ENCODE assay signal across 8 mouse cellular contexts in genomic region chr7:127967004-127967921, GRCm38 (mm10). TPM values are rescaled to one million over a fixed set of nuclear protein-coding genes. Genes with fewer than 3 reads are reported as not detected.
DNase-seq lines count a peak whose midpoint lies in the region; ATAC-seq and TF ChIP-seq lines count a peak whose summit lies in the region.

Fus (plus strand) TSS chr7:127967457.

- peak; percentile 40 for TF ChIP-seq CTCF in liver, embryonic 14.5 days (IDR thresholded peaks at IDR 0.05; ENCODE audit: low read depth)
- peak; percentile 50 for TF ChIP-seq CTCF in stomach, postnatal 0 days (IDR thresholded peaks at IDR 0.05; ENCODE audit: low read depth)

- WGBS in forebrain, embryonic 10.5 days, result under 1% methylated on average over 89 of the region's 92 CpGs
- WGBS in heart, embryonic 15.5 days, result under 1% methylated on average over 91 of the region's 92 CpGs
- WGBS in liver, embryonic 14.5 days (ENCODE audit: insufficient replicate concordance), result under 1% methylated on average over 89 of the region's 92 CpGs
- under 1% methylated on average over 81 of the region's 92 CpGs for WGBS in neural tube, embryonic 11.5 days
- under 1% methylated on average over 91 of the region's 92 CpGs for WGBS in stomach, postnatal 0 days

- peak; percentile 89 for DNase-seq in c-Kit-negative CD71-positive TER-119-positive erythroid progenitor cells, embryonic 14.5 days (ENCODE audit: low read depth, low spot score)
- peak; percentile 95 for DNase-seq in forebrain, embryonic 10.5 days (ENCODE audit: extremely low spot score, low spot score)
- peak; percentile 93 to 96 for DNase-seq in kidney, postnatal 25 days
- DNase-seq in liver, embryonic 14.5 days (ENCODE audit: low read depth in 3 of 3, low spot score in 3 of 3), result peak; percentile 85 to 87 (median 87)
- DNase-seq in neural tube, embryonic 11.5 days (ENCODE audit: low spot score), result peak; percentile 95
- peak; percentile 94 for DNase-seq in stomach, postnatal 0 days (ENCODE audit: low spot score)

- TF ChIP-seq EP300 in liver, embryonic 14.5 days (IDR thresholded peaks at IDR 0.05; ENCODE audit: low read depth), result peak; percentile 65
- peak; percentile 94 for TF ChIP-seq EP300 in stomach, postnatal 0 days (optimal IDR thresholded peaks at IDR 0.05)

- H3K4me2 ChIP-seq in heart, embryonic 15.5 days, result peak within 1 kb of the TSS; percentile 71
- peak within 1 kb of the TSS; percentile 96 for H3K4me2 ChIP-seq in liver, embryonic 14.5 days (ENCODE audit: low read depth)
- H3K4me2 ChIP-seq in neural tube, embryonic 11.5 days (ENCODE audit: low read depth), result peak within 1 kb of the TSS; percentile 95
- H3K4me2 ChIP-seq in stomach, postnatal 0 days (replicated peaks; ENCODE audit: low read depth), result peak within 1 kb of the TSS; percentile 74

- peak within 1 kb of the TSS; percentile 95 for H3K9ac ChIP-seq in heart, embryonic 15.5 days
- peak within 1 kb of the TSS; percentile 84 for H3K9ac ChIP-seq in liver, embryonic 14.5 days (replicated peaks)
- peak within 1 kb of the TSS; percentile 100 for H3K9ac ChIP-seq in neural tube, embryonic 11.5 days (ENCODE audit: low read length)
- H3K9ac ChIP-seq in stomach, postnatal 0 days (ENCODE audit: low read length), result peak within 1 kb of the TSS; percentile 99

- H3K36me3 ChIP-seq in forebrain, embryonic 10.5 days (replicated peaks), result peaks cover 34% of the 10 kb centered on the region
- peaks cover 23% of the 10 kb centered on the region for H3K36me3 ChIP-seq in heart, embryonic 15.5 days
- peaks cover 28% of the 10 kb centered on the region for H3K36me3 ChIP-seq in liver, embryonic 14.5 days (replicated peaks; ENCODE audit: control insufficient read depth, insufficient read depth, low read depth)
- peaks cover 12% of the 10 kb centered on the region for H3K36me3 ChIP-seq in neural tube, embryonic 11.5 days (ENCODE audit: control insufficient read depth, insufficient read depth, low read length)
- peaks cover 9% of the 10 kb centered on the region for H3K36me3 ChIP-seq in stomach, postnatal 0 days (ENCODE audit: control insufficient read depth, insufficient read depth, low read length)

- peak within 1 kb of the TSS; percentile 96 for H3K4me3 ChIP-seq in forebrain, embryonic 10.5 days
- H3K4me3 ChIP-seq in heart, embryonic 15.5 days, result peak within 1 kb of the TSS; percentile 94
- H3K4me3 ChIP-seq in liver, embryonic 14.5 days (ENCODE audit: insufficient read depth in 1 of 2, low read depth in 2 of 2, low read length in 2 of 2), result peak within 1 kb of the TSS; percentile 86 to 95
- peak within 1 kb of the TSS; percentile 88 for H3K4me3 ChIP-seq in neural tube, embryonic 11.5 days (ENCODE audit: low read depth, low read length)
- peak within 1 kb of the TSS; percentile 98 for H3K4me3 ChIP-seq in stomach, postnatal 0 days (ENCODE audit: low read depth, low read length)

- H3K27ac ChIP-seq in forebrain, embryonic 10.5 days, result peak within 1 kb of the TSS; percentile 100
- peak within 1 kb of the TSS; percentile 96 for H3K27ac ChIP-seq in heart, embryonic 15.5 days
- H3K27ac ChIP-seq in liver, embryonic 14.5 days, result peak within 1 kb of the TSS; percentile 82
- peak within 1 kb of the TSS; percentile 89 for H3K27ac ChIP-seq in neural tube, embryonic 11.5 days (ENCODE audit: low read depth, low read length)
- H3K27ac ChIP-seq in stomach, postnatal 0 days (replicated peaks), result peak within 1 kb of the TSS; percentile 97

- ATAC-seq in CD4-positive, CD25-positive, alpha-beta regulatory T cell, adult 4 months, result peak; percentile 82
- ATAC-seq in heart, embryonic 15.5 days (replicated peaks; ENCODE audit: insufficient number of reproducible peaks, insufficient read depth, low FRiP score, low read depth), result peak; percentile 90
- ATAC-seq in liver, embryonic 14.5 days (ENCODE audit: insufficient read depth), result peak; percentile 92
- ATAC-seq in neural tube, embryonic 11.5 days (ENCODE audit: insufficient read depth, low FRiP score, low TSS enrichment), result peak; percentile 95
- peak; percentile 95 for ATAC-seq in stomach, postnatal 0 days (ENCODE audit: low FRiP score, low TSS enrichment)

- peaks cover 24% of the 10 kb centered on the region for H3K4me1 ChIP-seq in forebrain, embryonic 10.5 days
- peaks cover 18% of the 10 kb centered on the region for H3K4me1 ChIP-seq in heart, embryonic 15.5 days (replicated peaks)
- H3K4me1 ChIP-seq in liver, embryonic 14.5 days (replicated peaks; ENCODE audit: control insufficient read depth in 2 of 2, insufficient read depth in 2 of 2, low read length in 1 of 2), result peaks cover 9 to 10% of the 10 kb centered on the region in 2 experiments
- peaks cover 9% of the 10 kb centered on the region; the same call in 1 of the 2 replicates for H3K4me1 ChIP-seq in neural tube, embryonic 11.5 days (ENCODE audit: control insufficient read depth, insufficient read depth, low read length)
- no peaks in the 10 kb centered on the region for H3K4me1 ChIP-seq in stomach, postnatal 0 days (replicated peaks; ENCODE audit: control insufficient read depth, insufficient read depth)

- H3K9me3 ChIP-seq in forebrain, embryonic 10.5 days, result no peaks in the 10 kb centered on the region
- no peaks in the 10 kb centered on the region for H3K9me3 ChIP-seq in heart, embryonic 15.5 days (replicated peaks)
- no peaks in the 10 kb centered on the region for H3K9me3 ChIP-seq in liver, embryonic 14.5 days (ENCODE audit: control insufficient read depth, low read length)
- no peaks in the 10 kb centered on the region for H3K9me3 ChIP-seq in neural tube, embryonic 11.5 days (ENCODE audit: control insufficient read depth, low read length)
- H3K9me3 ChIP-seq in stomach, postnatal 0 days (ENCODE audit: control insufficient read depth, low read length), result no peaks in the 10 kb centered on the region

- H3K27me3 ChIP-seq in forebrain, embryonic 10.5 days (ENCODE audit: poor library complexity, severe bottlenecking), result no peaks in the 10 kb centered on the region
- no peaks in the 10 kb centered on the region for H3K27me3 ChIP-seq in heart, embryonic 15.5 days
- no peaks in the 10 kb centered on the region for H3K27me3 ChIP-seq in liver, embryonic 14.5 days (ENCODE audit: control insufficient read depth, insufficient read depth, low read length)
- H3K27me3 ChIP-seq in neural tube, embryonic 11.5 days (ENCODE audit: control insufficient read depth, insufficient read depth, low read length), result no peaks in the 10 kb centered on the region
- H3K27me3 ChIP-seq in stomach, postnatal 0 days (ENCODE audit: control insufficient read depth, insufficient read depth, low read length), result no peaks in the 10 kb centered on the region

RNA-seq across cellular contexts. Expression of gene Fus, which starts in this region (rescaled TPM):
- 10 to 100 TPM; 59.4 to 88.7 TPM for polyA plus RNA-seq in CD4-positive, CD25-positive, alpha-beta regulatory T cell, adult 4 months (2017; shearing (Covaris generic))
- polyA plus RNA-seq in forebrain, embryonic 10.5 days (2016; fragmentation: Nextera tagmentation; extraction: Ambion mirVana), result 362 and 407 TPM in 2 replicates
- polyA plus RNA-seq in heart, embryonic 15.5 days (2015; fragmentation: Nextera tagmentation; extraction: Ambion mirVana), result 254 and 307 TPM in 2 replicates
- polyA plus RNA-seq in liver, embryonic 14.5 days (2012; rRNA removed), result 169 and 278 TPM in 2 replicates
- polyA plus RNA-seq in liver, embryonic 14.5 days (2014; fragmentation: Nextera tagmentation; extraction: Ambion mirVana), result 15.8 and 17.1 TPM in 2 replicates
- polyA plus RNA-seq in neural tube, embryonic 11.5 days (2014; fragmentation: Nextera tagmentation; extraction: Ambion mirVana), result 48.1 and 51.6 TPM in 2 replicates
- polyA plus RNA-seq in stomach, postnatal 0 days (2015; fragmentation: Nextera tagmentation; extraction: Ambion mirVana), result 124 and 130 TPM in 2 replicates

Comparison
In these comparisons a context has a peak if more than half of its experiments do, and no peak if none do; other contexts are left out.
1. Peak in every context shown above with its lines: DNase-seq, ATAC-seq, H3K4me3 ChIP-seq and H3K27ac ChIP-seq.